Mouse (Mus musculus): ENCODE results near the gene Ralb. TPM values are rescaled to one million over a fixed set of nuclear protein-coding genes. Genes with fewer than 3 reads are reported as not detected.

The Ralb gene
- polyA plus RNA-seq, 1 experiment = 30.3 TPM

DNA sequence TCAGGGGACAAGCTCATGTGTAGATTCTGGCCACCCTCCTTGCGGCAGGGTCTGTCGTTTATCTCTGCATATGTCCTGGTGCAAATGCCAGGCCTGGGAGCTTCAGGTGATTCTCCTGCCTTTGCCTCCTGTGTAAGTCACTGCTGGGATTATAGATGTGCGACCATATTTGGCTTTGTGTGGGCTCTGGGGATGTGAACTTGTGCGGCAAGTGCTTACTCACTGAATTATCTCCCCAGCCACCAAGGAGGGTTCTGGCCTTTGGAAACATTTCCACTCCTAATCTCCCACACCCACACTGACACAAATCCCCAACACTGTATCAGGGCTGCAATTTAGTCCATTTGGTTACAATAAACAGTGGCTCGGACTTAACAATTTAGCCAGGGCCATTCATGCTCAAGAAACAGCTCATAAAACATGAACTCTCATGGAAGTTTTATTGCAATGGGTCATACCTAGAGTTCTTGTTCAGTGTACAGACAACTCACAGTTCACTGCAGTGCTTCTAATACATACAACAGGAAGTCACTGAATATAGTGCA lies 40.1 kb upstream of the Ralb start:
- 79% methylated on average over 5 of the region's 5 CpGs for WGBS
- H3K27ac ChIP-seq (ENCODE audit: control insufficient read depth, insufficient read depth, low read depth, low read length, poor library complexity) = no peak overlapping the region
- no peak overlapping the region for H3K4me3 ChIP-seq (replicated peaks; ENCODE audit: control insufficient read depth, low read depth, low read length)
- TF ChIP-seq CTCF (IDR thresholded peaks at IDR 0.05; ENCODE audit: control insufficient read depth, insufficient read depth, low read length) (no peak), POLR2A (IDR thresholded peaks at IDR 0.05; ENCODE audit: borderline replicate concordance, control insufficient read depth, low read depth, low read length) (no peak)
- no peaks in the 10 kb centered on the region for H3K4me1 ChIP-seq (ENCODE audit: control insufficient read depth, insufficient read depth, low read length)

DNA sequence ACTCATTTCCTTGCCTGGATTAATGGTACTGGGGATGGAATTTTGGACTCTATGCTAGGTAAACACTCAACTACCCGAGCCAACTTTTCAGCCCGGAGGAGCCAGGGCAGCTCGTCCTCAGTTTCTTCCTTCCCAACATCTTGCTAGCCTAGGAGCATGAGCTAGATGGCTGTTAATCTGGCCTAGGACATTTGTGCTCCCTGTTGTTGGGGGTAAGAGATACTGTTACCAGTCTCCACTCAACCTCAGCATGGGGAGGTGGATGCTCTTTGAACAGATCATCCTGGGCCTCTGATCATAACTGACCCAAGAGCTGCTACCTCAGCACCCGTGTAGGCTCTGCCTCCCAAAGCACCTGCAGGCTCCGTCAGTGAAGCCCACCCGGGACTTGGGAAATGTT lies 38.7 kb upstream of the Ralb start:
- Histone ChIP-seq H3K4me3 (replicated peaks; ENCODE audit: control insufficient read depth, low read depth, low read length) (no peak overlapping the region), H3K4me1 (ENCODE audit: control insufficient read depth, insufficient read depth, low read length) (no peaks in the 10 kb centered on the region), H3K27ac (ENCODE audit: control insufficient read depth, insufficient read depth, low read depth, low read length, poor library complexity) (no peak overlapping the region)
- TF ChIP-seq POLR2A (IDR thresholded peaks at IDR 0.05; ENCODE audit: borderline replicate concordance, control insufficient read depth, low read depth, low read length) = no peak
- no peak for TF ChIP-seq CTCF (IDR thresholded peaks at IDR 0.05; ENCODE audit: control insufficient read depth, insufficient read depth, low read length)
- WGBS = 92% methylated on average over 6 of the region's 6 CpGs

DNA sequence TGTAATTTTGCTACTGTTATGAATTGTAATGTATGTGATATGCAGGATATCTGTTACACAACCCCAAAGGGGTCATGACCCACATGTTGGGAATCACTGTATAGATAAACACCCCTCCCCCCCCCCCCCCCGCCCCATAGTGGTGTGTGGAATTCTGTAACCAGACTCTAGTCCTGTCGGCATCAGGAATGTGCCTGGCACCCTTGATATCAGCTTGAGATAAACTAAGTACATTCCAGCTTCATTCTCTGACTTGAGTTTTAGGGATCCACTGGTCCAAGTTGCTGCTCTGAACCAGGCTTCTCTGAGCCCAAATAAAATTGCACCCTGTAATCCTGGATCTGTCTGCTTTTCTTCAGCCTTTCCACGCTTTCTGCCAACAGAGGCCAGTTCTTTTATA lies 37.0 kb upstream of the Ralb start:
- 79% methylated on average over 3 of the region's 3 CpGs for WGBS
- Histone ChIP-seq H3K27ac (ENCODE audit: control insufficient read depth, insufficient read depth, low read depth, low read length, poor library complexity) (no peak overlapping the region), H3K4me3 (replicated peaks; ENCODE audit: control insufficient read depth, low read depth, low read length) (no peak overlapping the region), H3K4me1 (ENCODE audit: control insufficient read depth, insufficient read depth, low read length) (no peaks in the 10 kb centered on the region)
- TF ChIP-seq POLR2A (IDR thresholded peaks at IDR 0.05; ENCODE audit: borderline replicate concordance, control insufficient read depth, low read depth, low read length) (no peak), CTCF (IDR thresholded peaks at IDR 0.05; ENCODE audit: control insufficient read depth, insufficient read depth, low read length) (no peak)

DNA sequence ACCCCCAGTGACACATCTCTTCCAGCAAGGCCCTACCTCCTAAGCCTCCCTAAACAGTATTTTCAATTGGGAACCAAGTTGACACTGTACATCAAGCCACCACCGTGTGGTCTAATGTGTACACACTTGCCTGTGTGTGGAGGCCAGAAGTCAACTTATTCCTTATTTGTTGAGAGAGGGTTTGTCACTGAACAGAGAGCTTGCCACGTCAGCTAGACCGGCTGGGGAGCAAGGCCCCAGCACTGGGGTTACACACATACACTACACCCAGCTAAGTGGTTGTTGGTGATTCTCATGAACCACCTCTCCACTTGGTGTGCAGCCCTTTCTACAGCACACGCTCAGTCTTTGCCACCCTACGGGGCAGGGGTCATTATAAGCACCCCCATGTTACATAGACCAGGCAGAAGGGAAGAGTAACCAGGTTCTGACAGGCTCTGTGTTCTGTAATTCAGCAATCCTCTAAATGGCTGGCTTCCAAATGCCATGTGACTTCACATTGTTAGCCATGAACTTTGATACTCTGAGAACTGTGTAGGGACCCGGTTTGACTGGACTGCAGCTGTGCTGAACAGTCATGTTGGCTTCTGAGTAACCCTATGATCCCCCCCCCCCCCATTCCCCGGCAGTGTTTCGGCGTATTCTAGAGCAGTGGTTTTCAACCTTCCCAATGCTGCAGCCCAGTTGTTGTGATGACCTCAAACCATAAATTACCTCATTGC lies 36.4 kb upstream of the Ralb start:
- TF ChIP-seq CTCF (IDR thresholded peaks at IDR 0.05; ENCODE audit: control insufficient read depth, insufficient read depth, low read length) (no peak), POLR2A (IDR thresholded peaks at IDR 0.05; ENCODE audit: borderline replicate concordance, control insufficient read depth, low read depth, low read length) (no peak)
- 79% methylated on average over 9 of the region's 9 CpGs for WGBS
- H3K4me1 ChIP-seq (ENCODE audit: control insufficient read depth, insufficient read depth, low read length) = no peaks in the 10 kb centered on the region
- no peak overlapping the region for H3K27ac ChIP-seq (ENCODE audit: control insufficient read depth, insufficient read depth, low read depth, low read length, poor library complexity)
- no peak overlapping the region for H3K4me3 ChIP-seq (replicated peaks; ENCODE audit: control insufficient read depth, low read depth, low read length)

DNA sequence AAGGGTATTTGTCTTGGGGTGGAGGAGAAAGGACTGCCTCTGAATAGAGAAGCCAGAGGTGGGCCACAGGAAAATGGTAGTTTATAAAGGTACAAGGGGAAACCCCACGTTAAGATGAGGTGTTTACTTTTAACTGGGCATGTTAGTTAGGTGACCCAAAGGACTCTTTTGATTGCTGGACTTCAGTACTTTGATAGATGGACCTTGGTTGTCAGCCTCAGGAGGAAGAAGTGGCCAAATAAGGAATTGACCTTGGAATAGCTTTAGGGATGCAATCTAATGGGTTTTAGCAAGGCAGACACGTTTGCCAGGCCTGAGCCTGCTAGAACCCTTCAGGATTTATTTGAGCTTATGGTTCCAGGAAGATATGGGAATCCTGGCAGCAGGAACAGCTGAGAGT lies 34.7 kb upstream of the Ralb start:
- WGBS = 66% methylated on average over 2 of the region's 2 CpGs
- TF ChIP-seq CTCF (IDR thresholded peaks at IDR 0.05; ENCODE audit: control insufficient read depth, insufficient read depth, low read length) = no peak
- TF ChIP-seq POLR2A (IDR thresholded peaks at IDR 0.05; ENCODE audit: borderline replicate concordance, control insufficient read depth, low read depth, low read length) = no peak
- Histone ChIP-seq H3K4me3 (replicated peaks; ENCODE audit: control insufficient read depth, low read depth, low read length) (no peak overlapping the region), H3K4me1 (ENCODE audit: control insufficient read depth, insufficient read depth, low read length) (peaks cover 5% of the 10 kb centered on the region; the same call in 1 of the 2 replicates), H3K27ac (ENCODE audit: control insufficient read depth, insufficient read depth, low read depth, low read length, poor library complexity) (no peak overlapping the region)

DNA sequence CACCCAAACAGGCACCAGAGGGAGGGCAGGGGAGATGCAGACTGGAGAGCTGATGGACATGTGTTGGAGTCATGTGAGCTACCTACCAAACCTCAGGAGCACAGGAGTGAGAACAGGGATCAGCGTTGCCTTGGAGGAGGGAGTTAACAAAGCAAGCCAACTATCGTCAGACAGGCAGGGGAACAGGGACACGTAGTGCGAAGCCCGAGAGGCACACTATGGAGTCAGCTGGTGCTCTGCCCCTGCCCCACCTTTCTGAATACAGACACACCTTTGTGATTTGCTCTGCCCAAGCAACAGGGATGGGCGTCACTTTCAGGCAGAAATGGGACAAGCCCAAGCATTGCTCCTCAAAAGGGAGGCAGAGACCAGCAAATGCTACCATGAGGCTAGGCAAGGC lies 33.1 kb upstream of the Ralb start:
- H3K4me1 ChIP-seq (ENCODE audit: control insufficient read depth, insufficient read depth, low read length) = peaks cover 13% of the 10 kb centered on the region
- no peak overlapping the region for H3K4me3 ChIP-seq (replicated peaks; ENCODE audit: control insufficient read depth, low read depth, low read length)
- 91% methylated on average over 6 of the region's 6 CpGs for WGBS
- TF ChIP-seq POLR2A (IDR thresholded peaks at IDR 0.05; ENCODE audit: borderline replicate concordance, control insufficient read depth, low read depth, low read length) = no peak
- no peak for TF ChIP-seq CTCF (IDR thresholded peaks at IDR 0.05; ENCODE audit: control insufficient read depth, insufficient read depth, low read length)
- H3K27ac ChIP-seq (ENCODE audit: control insufficient read depth, insufficient read depth, low read depth, low read length, poor library complexity) = no peak overlapping the region

DNA sequence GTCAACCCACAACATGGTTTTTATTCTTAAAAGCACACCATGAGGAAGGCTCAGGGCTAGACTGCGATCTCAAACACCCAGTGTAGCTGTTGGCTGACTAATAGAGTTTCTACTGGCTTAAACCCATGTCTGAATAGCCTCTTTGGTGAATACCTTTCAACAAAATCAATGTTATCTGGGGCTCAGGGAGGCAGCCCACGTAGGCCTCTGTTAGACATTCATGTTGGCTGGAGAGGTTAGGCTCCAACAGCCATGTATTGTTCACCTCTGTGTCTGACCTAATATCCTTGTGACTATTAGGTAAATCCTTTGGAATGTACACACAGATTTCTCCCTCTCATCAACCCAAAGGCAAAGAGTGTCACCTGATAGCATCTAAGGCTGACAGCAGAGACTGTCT lies 31.5 kb upstream of the Ralb start:
- WGBS = 79% methylated on average over 2 of the region's 2 CpGs
- Histone ChIP-seq H3K27ac (ENCODE audit: control insufficient read depth, insufficient read depth, low read depth, low read length, poor library complexity) (no peak overlapping the region), H3K4me3 (replicated peaks; ENCODE audit: control insufficient read depth, low read depth, low read length) (no peak overlapping the region), H3K4me1 (ENCODE audit: control insufficient read depth, insufficient read depth, low read length) (peaks cover 15% of the 10 kb centered on the region)
- TF ChIP-seq POLR2A (IDR thresholded peaks at IDR 0.05; ENCODE audit: borderline replicate concordance, control insufficient read depth, low read depth, low read length) (no peak), CTCF (IDR thresholded peaks at IDR 0.05; ENCODE audit: control insufficient read depth, insufficient read depth, low read length) (no peak)

DNA sequence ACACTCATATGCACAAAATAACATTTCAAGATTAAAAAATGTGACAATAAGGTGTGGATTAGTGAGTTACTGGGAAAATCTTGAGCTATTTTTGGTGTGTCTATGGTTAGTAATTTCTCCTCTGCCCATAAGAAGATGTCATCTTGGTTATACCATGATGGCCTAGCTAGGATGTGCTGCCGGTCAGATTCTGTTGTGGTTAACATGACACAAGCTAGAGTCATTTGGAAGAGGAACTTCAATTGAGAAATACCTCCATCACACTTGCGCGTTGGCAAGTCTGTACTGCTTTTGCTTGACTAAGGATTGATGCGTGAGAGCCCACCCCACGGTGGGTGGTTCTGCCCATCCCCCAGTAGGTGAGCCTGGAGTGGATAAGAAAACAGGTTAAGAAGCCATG lies 29.7 kb upstream of the Ralb start:
- peak overlapping the region; percentile 93 for H3K27ac ChIP-seq (ENCODE audit: control insufficient read depth, insufficient read depth, low read depth, low read length, poor library complexity)

More for the DNA sequence above, 29.7 kb upstream of the Ralb start:
- 26% methylated on average over 5 of the region's 5 CpGs for WGBS
- H3K4me1 ChIP-seq (ENCODE audit: control insufficient read depth, insufficient read depth, low read length) = peaks cover 15% of the 10 kb centered on the region
- no peak overlapping the region for H3K4me3 ChIP-seq (replicated peaks; ENCODE audit: control insufficient read depth, low read depth, low read length)
- no peak for TF ChIP-seq CTCF (IDR thresholded peaks at IDR 0.05; ENCODE audit: control insufficient read depth, insufficient read depth, low read length)
- TF ChIP-seq POLR2A (IDR thresholded peaks at IDR 0.05; ENCODE audit: borderline replicate concordance, control insufficient read depth, low read depth, low read length) = no peak
